Mouse (Mus musculus): Measurements from ENCODE around the gene Ndst4.

DNA sequence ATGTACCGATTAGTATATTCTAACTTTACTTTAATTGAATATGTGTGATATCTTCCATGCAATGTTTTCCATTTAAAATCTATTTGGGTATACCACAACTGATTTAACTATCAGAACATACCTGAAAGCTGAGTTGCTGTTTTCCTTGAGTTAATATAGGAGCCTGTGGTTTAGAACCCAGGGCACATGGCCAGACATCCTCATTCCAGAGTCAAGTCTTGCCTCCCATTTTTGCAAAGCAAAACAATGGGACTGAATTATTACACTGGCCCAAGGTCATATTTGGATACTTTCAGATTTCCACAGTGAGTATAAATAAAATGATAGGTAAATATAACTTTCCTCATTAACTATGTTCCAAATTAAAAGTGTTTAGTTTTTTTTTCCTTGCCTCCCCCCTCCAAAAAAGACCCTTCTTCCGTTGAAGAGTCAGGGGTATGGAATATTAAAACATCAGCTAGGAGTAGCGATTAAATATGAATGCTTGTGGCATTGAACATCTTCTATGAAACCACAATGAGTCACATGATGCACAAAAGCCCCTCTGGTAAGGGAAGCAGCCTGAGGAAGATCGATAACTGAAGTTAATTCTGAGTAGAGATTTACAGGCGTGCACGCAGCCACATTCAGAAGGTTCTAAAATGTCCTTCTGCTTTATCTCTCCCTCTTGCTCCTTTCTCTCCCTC, 271.5 kb downstream of the Ndst4 start:
- TF ChIP-seq POLR2A (IDR thresholded peaks at IDR 0.05; ENCODE audit: insufficient read depth, low read length) (no peak), CTCF (IDR thresholded peaks at IDR 0.05; ENCODE audit: low read depth, low read length) (no peak)
